Mouse (Mus musculus) CD8-positive naive resting alpha-beta T cell, adult 57 days (primary cell): ENCODE data around the gene Cox5b. TPM values are rescaled to one million over a fixed set of nuclear protein-coding genes. Genes with fewer than 3 reads are reported as not detected.

Source experiments
- total RNA-seq: library from RNA; stranded (reverse); gene quantifications from one replicate; pipeline ENCODE4 v1.2.4, GENCODE M21; 2023

Cox5b gene
- 231 TPM for total RNA-seq

DNA sequence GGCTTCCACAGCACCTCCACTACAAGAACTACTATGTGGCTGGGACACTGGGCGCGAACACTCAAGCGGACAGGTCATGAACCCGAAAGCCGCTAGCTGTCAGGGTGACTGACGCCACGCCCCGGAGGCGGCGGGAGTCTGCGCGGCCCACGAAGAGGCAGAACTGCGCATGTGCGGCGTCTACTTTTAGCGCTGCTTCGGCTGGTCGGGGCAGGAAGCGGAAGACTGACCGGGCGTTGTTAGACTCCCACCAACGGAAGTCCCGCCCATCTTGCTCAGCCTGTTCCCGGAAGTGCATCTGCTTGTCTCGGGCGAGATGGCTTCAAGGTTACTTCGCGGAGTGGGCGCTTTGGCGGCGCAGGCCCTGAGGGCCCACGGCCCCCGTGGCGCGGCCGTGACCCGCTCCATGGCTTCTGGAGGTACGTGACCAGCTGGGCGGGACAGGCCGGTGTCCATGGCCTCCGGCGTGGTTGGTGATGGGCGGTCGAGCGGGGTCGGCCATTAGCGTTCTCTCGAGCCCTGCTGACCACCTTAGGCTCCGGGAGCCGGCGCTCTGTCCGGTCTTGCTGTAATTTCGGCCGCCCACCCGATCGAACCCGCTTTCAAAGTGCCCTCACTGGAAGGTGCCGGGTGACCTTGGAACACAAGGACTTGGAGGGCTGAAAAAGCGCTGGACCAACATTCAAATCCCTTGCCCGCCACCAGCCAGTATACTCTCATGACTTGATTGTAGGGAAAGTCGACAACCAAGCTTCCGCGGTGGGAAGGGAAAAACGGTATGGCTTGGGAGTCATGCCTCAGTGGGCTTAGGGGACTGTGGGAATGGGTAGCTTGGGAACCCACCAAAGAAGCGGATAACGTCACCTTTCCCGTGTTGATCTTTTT lies at the start of gene Cox5b:
Cox5b (plus strand) TSS at position 179 of the 885 bp plus-strand sequence.

DNA sequence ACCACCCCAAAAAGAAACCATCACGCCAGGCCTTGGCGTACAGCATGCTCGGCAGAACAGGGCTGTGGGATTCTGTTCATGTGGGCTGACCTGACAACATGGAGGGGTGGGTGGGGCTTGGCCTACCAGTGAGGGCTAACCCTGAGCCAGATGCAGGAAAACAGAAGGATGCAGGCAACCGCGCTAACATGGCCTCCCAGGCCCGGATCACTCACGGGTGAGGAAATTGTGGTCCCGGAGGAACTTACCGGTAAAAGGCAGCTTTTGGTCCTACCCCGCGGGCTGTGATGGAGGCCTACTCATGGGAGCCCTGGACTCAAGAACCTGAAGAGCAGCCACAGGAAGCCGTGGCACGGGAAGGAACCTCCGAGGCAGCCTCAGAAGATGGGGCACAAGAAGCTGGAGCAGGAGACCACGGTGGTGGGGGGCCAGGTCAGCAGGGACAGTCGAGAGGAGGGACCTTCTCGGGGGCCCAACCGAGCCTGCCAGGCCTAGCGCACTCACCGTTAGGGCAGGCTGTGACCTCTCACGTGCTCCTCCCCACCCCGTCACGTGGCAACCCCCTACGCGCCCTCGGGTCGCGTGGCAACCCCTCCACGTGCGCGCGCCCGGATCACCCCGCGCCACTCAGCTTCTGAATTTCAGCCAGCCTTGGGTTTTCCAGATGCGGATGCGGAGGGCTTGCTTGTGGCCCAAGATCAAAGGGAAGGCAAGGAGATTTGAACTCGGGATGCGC lies 8.5 kb upstream of the Cox5b start, which contains the start of gene Fam178b:
Fam178b (minus strand) TSS at position 564 of the 736 bp plus-strand sequence.

DNA sequence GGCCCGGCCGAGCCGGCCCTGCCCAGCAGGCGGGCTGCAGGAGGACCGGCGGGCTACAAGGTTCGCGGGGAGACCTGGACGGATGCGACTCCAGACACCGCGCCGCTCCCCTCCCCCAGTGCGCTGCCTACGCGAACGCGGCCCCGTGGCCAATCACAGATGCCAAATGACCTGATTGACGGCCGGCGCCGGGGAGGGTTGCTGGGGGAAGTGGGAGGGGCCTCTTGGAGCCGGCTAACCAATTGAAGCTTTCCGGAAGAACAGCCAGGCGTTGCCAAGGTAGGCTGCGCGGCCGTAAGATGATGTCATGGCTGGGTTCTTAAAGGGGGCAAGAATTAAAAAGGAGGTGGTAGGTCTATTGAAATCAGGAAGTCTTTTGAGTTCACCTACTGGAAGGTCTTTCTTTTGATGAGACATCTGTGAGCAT lies 18.6 kb downstream of the Cox5b start, which contains the start of gene 4933424G06Rik:
4933424G06Rik (plus strand) TSS at position 296 of the 427 bp plus-strand sequence.

DNA sequence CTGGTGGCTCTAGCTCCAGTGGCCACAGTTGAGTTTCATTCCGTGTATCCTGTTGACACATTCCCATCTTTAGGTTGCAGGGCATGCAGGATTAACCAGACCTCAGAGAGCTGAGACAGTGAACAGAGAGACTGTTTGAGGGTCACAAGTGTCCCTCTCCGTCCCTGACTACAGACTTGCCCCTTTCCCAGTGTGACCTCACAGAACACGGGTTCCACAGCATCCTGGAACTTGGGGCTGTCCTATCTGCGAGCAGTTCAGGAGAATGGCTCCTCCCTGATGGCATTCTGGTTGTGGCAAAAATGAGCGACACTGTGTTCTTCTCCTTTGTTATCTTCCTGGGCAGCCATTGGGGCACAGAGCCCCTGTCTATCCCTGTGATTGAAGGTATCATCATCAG lies 23.1 kb downstream of the Cox5b start, which contains the start of gene Actr1b:
Actr1b (minus strand) TSS at position 112 of the 400 bp plus-strand sequence.

Other genes starting within 250 kb of the Cox5b start
- gene Lman2l, start 246.2 kb upstream of the Cox5b start, total RNA-seq, result 25.4 TPM
- 16.8 TPM for gene Cnnm4, start 219.8 kb upstream of the Cox5b start, total RNA-seq
- 50.5 TPM for gene Cnnm3, start 179.6 kb upstream of the Cox5b start, total RNA-seq
- gene Ankrd23, start 154.6 kb upstream of the Cox5b start, total RNA-seq, result 35.4 TPM
- gene Gm42417, start 152.0 kb upstream of the Cox5b start, total RNA-seq, result 4.3 TPM
- 26.9 TPM for gene Ankrd39, start 144.0 kb upstream of the Cox5b start, total RNA-seq
- gene Sema4c, start 133.1 kb upstream of the Cox5b start, total RNA-seq, result 0.86 TPM
- not detected for gene Fam178b, start 8.3 kb upstream of the Cox5b start, total RNA-seq
- gene 4933424G06Rik, start 18.7 kb downstream of the Cox5b start, total RNA-seq, result not detected
- 226 TPM for gene Actr1b, start 23.0 kb downstream of the Cox5b start, total RNA-seq
- 219 TPM for gene Zap70, start 70.3 kb downstream of the Cox5b start, total RNA-seq